Mouse (Mus musculus): ENCODE measurements around the gene Amot.

Amot gene

DNA sequence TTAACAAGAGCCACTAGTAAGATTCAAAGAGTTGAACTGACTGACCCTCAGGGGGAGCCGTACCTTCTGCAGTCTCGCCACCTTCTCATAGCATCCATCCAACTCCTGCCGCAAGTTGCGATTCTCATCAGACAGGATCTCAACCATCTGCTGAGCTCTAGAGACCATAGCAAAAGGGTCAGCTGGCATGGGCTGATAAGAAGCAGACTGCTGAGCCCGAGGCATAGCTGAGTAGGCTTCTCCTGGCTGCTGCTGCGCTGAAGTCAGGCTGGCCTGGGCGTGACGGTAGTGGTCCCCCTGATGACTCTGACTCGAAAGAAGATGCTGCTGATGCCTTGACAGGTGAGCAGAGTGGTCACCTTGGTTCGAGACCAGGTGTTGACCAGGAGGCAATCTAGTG is 25.0 kb downstream of the Amot start:
- no peak for DNase-seq

DNA sequence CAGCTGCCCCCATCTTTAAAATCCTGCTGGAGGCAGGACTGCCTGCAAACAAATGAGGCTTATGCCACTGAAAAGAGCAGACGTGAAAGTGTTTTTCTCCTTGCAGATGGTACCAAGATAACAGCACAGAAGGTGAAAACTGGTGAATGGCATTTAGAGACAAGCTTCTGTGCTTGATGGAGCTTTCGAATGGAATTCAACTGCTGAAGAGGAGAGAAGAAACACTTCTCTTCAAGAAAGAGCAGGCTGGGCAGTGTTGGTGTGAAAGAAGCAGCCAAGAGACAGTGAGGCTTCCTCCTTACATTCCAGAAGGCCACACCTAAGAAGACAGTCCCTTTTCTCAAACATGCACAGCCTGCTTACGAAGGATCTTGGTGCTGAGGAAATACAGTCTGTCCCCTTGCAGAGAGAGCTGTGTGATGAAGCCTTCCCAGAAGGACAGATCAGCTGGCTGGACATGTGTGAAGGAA is 27.2 kb downstream of the Amot start:
- no peak for DNase-seq

DNA sequence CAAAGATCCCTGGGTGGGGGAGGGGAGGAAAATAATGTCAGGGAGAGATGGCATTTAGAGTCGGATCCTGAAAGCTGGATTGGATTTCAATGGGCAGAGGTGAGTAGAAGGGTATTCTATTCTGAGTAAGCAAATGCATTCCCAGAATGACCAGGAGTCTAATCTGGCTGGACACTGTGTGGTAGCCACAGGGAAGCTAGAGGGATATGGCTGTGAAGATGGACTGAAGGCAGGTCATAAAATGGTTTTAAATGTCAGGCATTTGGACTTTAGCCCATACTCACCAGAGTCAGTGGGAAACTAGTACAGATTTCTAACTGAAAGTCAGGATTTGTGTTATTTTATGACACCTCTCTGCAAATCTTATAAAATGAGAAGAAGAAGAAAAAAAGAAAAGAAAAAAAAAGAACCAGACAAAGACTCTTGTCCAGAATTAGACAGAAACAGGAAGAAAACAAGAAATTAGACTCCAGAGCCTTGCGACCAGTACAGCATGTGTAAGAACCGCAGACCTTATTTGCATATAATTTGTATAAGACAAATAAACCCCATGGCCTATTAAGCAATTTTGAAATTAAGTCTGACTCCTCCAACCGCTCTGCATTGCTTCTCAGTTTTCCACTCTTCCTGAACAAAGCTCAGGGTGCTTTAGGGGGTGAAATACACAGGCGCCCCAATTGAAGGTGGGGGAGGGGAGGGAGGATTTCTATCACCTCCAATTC is 27.8 kb downstream of the Amot start:
- DNase-seq = peak; percentile 19

DNA sequence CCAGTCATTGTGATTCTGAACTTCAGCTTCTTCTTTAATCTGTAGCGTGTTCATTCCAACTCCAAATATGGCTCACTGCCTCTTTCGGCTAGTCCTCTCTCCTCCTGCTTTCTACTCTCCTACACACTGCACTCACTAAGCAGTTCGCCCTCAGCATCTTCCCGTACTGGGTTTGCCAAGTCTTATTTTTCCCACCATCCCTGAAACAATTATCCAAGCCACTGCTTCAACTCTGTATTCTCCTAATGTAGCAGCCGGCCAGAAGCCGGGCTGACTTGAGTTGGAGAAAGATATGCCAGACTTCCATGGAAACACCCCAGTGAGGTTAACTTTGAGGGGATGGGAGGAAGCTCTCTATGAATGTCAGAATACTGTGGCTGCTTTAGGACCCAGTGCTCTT is 36.7 kb downstream of the Amot start:
- DNase-seq = no peak

DNA sequence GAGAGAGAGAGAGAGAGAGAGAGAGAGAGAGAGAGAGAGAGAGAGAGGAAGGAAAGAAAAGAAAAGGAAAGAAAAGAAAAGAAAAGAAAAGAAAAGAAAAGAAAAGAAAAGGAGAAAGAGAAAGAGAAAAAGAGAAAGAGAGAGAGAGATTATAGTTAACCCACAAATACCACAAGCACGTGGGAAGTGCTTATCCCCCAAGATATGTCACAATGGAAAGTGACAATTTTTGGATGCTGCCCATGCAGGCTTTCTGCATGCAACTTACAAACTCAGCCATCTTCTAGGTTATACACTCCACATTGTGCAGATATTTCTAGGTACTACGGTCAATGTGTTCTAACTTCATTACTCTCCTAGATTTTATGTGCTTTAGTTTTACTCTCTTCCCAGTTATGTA is 41.5 kb downstream of the Amot start:
- DNase-seq = no peak

DNA sequence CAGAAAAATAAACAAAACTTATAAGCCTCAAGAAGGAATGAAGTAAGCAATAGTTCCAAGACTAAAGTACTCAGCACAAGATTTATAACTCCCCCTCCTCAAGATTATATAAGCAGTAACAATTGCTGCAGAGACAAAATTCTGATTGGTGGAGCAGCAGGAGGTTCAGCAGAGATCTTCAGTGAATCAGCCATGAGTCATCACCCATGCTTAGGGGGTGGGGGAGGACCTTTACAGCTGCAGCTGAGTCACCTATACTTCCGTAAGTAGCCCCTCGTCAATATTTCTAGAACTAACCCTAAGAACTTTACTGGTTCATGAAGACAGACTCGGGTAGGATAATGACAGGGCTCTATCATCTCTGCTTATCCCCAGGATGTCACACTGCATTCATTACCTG is 43.6 kb downstream of the Amot start:
- DNase-seq = no peak

DNA sequence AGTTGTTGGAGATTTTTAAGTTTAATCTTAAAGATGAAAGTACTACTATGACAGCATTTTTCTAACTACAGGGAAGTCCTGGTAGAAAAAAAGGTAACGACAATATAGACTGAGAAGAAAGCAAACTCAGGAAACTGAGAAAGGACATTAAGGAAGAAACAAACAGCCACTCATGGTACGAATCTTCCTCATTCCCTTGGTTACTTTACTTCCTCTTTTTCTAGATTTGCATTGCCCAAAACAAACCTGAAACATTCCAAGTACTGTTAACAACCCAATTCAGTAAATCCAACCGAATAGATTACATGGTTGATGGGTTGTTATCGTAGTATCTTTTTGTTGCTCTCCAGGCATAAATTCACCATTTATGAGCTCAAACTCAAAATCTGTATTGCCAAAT is 48.7 kb downstream of the Amot start:
- DNase-seq = no peak

DNA sequence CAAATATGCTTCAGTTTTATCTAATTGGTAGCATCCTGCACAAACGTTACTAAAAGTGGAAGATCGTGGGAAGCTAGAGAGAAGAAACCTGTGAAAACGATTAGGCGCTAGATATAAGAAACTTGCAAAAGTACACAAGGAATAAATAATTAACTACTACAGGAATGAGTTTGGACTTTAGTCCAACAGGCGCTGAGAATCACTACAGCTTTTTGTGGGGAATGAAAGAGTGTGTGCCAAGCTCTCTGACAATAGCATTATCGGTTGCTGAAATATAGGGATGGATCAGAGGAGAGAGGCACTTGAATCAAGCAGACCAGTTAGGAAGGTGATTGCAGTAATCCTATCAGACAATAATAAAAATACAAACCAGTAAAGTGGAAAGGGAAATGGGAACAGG is 49.4 kb downstream of the Amot start:
- peak; percentile 37 for DNase-seq

DNA sequence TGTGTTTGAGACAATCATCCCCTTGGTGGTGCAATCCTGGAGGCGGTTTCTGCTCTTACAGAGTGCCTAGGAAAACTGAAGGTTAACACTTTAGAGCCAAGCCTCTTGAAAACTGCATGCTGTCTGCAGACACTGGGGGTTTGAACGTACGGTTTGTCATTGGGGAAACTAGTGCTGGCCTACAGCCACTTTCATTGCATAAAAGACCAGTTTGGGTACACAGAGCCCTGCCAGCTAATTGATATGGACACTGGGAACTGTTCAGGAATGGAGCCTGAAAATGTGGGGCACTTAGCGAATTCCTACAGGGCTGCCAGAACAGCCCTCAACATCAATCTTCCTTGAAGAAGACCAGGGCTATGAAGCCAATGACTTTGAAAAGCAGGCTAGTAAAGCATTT is 50.2 kb downstream of the Amot start:
- no peak for DNase-seq

DNA sequence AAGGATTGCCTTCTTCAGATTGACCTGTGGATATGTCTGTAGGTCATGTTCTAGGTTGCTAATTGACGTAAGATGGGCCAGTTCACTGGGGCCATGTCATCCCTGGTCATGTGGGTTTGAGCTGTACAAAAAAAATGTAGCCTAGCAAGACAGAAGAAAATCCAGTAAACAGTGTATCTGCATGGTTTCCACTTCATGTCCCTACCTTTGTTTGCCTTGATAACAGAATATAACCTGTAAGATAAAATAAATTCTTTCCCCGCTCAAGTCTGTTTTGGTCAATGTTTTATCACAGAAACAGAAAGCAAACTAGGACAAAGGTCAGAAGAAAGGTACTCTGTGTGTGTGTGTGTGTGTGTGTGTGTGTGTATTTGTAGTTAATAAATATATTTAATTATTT is 63.5 kb downstream of the Amot start:
- peak; percentile 26 for DNase-seq

DNA sequence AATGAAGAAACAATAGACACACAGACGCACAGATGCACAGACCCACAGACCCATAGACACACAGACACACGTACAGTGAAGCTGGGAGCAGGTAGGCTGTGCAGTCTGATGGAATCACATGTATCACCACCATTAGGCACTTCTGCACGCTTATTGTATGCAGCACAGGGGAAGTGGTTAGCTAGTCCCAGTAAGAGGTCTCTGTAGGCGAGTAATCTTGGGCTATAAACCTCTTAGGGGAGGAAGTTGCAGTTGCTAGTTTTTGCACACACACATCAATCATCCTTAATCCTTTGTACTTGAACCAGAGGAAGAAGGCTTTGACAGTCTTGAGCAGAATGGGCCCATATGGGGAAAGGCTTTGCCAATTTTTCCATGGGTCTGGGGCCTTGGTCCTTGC is 71.3 kb downstream of the Amot start:
- no peak for DNase-seq

DNA sequence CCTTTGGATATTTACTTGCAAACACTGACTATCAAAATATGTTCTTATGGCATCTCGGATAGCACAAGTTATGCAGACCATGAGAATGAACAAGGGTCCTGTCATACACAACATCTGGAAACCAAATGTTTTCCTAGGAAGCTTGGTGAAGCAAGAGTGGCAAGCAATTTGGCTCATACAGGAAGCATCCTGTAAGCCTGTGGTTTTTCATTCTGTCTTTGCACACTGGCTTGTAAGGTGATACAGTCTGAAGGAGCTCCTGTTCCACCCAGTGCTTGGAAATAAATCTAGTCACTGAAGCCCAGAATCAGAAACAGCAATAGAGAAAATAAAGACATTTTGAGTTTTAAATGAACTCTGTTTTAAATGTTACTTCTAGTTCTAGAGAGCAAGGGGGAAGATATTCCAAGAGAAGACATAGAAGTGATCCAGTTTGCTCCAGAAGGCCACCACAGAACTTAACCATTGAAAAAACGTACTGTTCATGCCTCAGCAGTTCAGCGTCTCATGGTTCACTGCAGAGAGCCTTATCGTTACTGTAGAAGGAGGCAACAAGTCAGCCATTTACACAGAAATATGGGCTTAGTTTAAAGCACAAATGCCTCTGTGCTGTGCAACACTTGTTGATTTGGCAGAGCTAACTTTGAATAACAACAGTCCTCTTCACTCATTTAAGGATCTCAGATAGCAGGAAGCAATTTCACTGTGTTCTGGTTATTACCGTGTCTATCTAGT is 74.0 kb downstream of the Amot start:
- DNase-seq = peak; percentile 4

DNA sequence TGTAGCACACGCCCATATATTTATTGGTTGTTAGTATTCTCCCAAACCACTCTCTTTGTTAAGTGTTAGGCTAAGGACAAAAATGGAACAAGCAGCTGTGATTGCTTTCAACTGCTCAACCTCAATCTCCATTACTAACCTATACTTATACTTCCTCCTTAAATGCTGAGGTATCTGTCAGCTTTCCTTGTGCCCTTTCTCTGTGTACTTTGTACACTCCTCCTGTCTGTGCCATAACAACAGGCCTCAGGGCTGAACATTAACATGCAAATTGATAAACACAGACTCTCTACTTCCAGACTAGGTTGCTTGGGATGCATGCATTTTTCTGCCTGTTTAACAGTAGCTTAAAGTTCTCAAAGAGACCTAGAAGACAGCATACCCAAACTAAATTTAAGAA is 76.2 kb downstream of the Amot start:
- DNase-seq = peak; percentile 13

DNA sequence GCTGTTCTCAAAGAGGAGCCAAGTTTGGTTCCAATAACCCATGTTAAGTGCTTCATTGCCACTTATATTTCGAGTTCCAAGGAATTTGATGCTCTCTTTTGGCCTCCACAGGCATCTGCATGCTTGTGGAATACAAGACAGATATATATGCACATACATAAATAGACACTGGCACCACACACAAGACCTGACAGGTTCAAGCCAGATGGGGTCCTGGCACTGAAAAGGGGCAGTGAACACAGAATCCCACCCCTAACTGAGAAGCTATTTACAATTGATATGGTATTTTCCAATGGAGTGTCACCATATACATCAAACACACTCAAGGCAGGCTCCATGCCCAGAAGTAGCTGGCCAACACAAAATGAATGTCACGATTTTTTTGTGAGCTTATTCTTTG is 81.0 kb downstream of the Amot start:
- no peak for DNase-seq

DNA sequence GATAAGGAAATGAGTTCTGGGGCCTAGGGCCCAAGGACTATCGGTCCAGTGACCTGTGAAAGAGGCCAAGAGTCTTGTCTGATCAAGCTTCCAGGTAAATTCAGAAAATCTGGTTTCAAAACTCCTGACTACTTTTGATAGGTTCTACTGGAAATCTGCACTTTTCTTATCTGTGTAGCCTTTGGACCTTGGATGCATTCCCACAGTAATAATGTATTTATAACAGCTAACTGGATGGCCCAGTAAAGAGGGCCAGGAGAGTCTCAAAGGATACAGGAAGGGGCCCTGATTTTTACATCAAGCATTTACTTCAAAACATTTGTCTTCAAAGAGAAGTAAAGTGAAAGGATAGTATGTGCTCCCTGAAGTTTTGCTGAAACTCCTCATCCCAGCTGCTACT is 90.7 kb downstream of the Amot start:
- no peak for DNase-seq

DNA sequence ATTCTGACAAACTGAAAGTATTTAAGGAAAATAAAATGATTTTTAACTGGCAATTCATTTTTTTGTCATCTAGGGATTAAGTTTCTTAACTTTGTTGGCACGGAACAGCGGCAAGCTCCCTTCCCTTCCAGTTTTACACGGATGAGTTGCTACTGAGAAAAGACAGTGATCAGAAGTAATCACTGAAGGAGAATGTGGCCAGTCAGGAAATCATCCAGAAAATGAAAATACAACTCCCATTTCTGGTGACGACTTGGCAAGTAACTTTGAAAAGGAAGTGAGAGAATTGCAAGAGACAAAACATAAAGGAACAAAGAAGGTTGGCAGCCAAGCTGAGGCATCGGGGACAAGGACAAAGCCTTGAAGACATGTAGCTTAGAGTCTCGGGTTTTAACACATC is 93.6 kb downstream of the Amot start:
- peak; percentile 1 for DNase-seq

DNA sequence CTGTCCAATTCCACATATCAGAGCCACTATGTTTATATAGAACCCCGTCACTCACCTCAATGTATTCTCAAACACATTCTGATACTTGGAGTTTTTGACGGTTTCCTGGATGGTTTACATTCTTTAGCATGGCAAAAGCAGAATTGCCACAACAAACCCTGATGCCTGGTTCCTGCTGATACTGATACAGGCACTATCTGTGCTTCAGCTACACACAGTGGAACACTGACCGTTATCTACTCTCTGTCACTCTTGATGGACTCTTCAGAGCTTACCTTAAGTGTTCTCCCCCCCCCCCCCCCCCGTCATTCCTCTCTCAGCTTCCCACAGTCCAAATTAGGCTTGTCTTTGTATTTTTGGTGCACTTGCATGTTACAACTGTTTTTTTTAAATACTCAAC is 98.9 kb downstream of the Amot start:
- DNase-seq = no peak

DNA sequence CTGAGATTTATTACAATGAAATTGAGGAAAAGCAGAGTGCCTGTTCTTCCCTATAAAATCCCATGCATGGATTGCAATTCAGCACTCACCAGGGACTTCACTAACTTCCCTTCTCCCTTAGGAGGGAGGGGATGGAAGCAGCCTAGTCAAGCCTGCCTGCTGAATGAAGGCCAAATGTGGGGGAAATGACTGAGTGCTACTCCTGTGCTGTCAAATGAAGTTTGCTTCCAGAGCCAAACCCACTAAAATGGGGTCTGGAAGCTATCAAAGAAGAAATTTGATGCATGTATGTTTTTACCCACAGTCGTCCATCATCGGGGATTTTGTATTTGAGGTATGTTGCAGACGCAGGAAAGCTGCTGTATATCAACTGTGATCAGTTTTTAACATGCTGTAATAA is 103.1 kb downstream of the Amot start:
- no peak for DNase-seq

DNA sequence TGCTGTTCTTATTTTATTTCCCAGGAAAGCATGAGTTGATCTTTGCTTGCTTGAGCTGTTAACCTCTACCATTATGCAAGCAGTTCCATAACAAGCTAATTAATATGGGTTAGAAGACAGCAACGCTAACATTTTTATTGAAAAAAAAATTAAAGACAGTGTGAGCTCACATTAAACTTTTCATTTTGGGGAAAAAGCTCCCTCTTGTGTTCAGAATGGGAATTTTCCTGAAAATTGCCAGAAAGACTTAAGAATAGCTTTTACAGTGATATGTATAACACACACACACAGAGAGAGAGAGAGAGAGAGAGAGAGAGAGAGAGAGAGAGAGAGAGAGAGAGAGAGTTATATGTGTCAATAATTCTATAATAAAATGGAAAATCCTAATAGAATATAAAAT is 105.7 kb downstream of the Amot start:
- peak; percentile 26 for DNase-seq
